Mouse (Mus musculus): ENCODE measurements around the gene Add1. TPM values are rescaled to one million over a fixed set of nuclear protein-coding genes. Genes with fewer than 3 reads are reported as not detected.
"Not testable (repeated sequence)": the region's sequence is repeated elsewhere in the genome, so short reads cannot be mapped to it uniquely, and the experiment has no call there.

The Add1 gene
- polyA plus RNA-seq, 1 experiment from 2014 or later, result 69.3 TPM

DNA sequence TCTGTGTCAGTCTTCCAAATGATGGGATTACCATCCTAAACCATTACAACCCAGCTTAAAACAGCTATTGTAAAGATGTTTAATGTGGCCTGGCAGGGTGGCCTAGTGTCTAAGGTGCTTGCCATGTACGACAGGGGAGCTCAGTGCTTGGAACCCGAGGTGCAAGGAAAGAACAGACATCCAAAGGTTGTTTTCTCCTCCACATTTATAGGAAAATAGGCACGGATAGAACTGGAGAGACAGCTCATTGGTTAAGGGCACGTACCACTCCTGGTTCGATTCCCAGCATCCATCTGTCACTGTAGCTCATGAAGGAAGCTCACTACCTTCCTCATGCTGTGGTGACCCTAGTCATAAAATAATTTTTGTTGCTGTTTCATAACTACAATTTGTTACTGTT, 14.4 kb downstream of the Add1 start:
- DNase-seq (ENCODE audit: low spot score) (no peak), ATAC-seq (ENCODE audit: low FRiP score, low TSS enrichment) (no peak)
- Histone ChIP-seq H3K4me3 (ENCODE audit: low read depth, low read length) (no peak overlapping the region), H3K36me3 (ENCODE audit: control insufficient read depth, insufficient read depth, low read length) (no peaks in the 10 kb centered on the region), H3K9me3 (ENCODE audit: control insufficient read depth, low read length) (no peaks in the 10 kb centered on the region), H3K27me3 (ENCODE audit: control insufficient read depth, insufficient read depth, low read length) (no peaks in the 10 kb centered on the region), H3K4me1 (replicated peaks; ENCODE audit: control insufficient read depth, insufficient read depth) (no peaks in the 10 kb centered on the region), H3K9ac (ENCODE audit: low read length) (no peak overlapping the region), H3K27ac (replicated peaks) (no peak overlapping the region), H3K4me2 (replicated peaks; ENCODE audit: low read depth) (no peak overlapping the region)
- TF ChIP-seq EP300 (optimal IDR thresholded peaks at IDR 0.05) (no peak), CTCF (IDR thresholded peaks at IDR 0.05; ENCODE audit: low read depth) (no peak)
- WGBS, result 88% methylated on average over 5 of the region's 5 CpGs

DNA sequence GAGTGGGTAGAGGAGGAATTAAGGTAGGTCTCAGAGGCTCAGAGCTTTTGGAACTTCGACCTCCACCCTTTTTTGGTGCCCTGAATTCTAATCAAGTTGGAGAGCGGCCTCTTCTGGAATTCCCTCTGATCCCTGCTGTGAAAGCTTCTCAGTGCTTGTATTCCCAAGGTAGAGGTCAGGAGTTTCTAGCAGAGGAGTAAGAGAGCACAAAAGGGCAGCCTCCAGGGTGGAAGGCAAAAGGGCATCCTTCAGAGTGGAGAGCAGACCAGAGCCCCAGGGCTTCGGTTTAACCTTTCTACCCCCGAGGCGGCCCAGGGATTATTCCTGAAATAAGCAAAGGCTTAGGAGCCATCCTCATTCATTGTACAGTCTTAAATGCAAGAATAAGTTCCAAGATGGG, 16.6 kb downstream of the Add1 start:
- Histone ChIP-seq H3K4me3 (ENCODE audit: low read depth, low read length) (no peak overlapping the region), H3K27me3 (ENCODE audit: control insufficient read depth, insufficient read depth, low read length) (no peaks in the 10 kb centered on the region), H3K4me1 (replicated peaks; ENCODE audit: control insufficient read depth, insufficient read depth) (no peaks in the 10 kb centered on the region), H3K36me3 (ENCODE audit: control insufficient read depth, insufficient read depth, low read length) (no peaks in the 10 kb centered on the region), H3K9me3 (ENCODE audit: control insufficient read depth, low read length) (no peaks in the 10 kb centered on the region), H3K27ac (replicated peaks) (no peak overlapping the region), H3K4me2 (replicated peaks; ENCODE audit: low read depth) (no peak overlapping the region), H3K9ac (ENCODE audit: low read length) (no peak overlapping the region)
- no peak for TF ChIP-seq EP300 (optimal IDR thresholded peaks at IDR 0.05)
- no peak for TF ChIP-seq CTCF (IDR thresholded peaks at IDR 0.05; ENCODE audit: low read depth)
- no peak for ATAC-seq (ENCODE audit: low FRiP score, low TSS enrichment)
- DNase-seq (ENCODE audit: low spot score), result no peak
- 45% methylated on average over 5 of the region's 5 CpGs for WGBS

DNA sequence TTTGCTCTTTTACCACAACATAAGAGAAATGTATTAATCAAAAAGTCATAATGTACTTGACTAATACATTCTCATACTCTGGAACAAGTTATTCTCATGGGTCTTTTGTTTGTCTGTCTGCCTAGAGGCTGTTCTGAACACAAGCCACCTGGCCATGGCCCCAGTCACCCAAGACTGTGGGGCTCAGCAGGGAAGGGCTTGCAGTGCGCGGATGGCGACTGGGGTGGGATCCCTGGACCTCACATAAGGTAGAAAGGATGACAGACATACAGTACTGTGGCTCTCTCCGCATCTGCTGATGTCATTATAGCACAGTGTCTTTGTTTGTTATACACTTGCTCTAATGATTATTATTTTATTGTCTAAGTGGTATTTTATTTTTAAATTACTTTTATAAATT, 17.2 kb downstream of the Add1 start:
- Histone ChIP-seq H3K4me1 (replicated peaks; ENCODE audit: control insufficient read depth, insufficient read depth) (no peaks in the 10 kb centered on the region), H3K27ac (replicated peaks) (no peak overlapping the region), H3K27me3 (ENCODE audit: control insufficient read depth, insufficient read depth, low read length) (no peaks in the 10 kb centered on the region), H3K9me3 (ENCODE audit: control insufficient read depth, low read length) (no peaks in the 10 kb centered on the region), H3K4me3 (ENCODE audit: low read depth, low read length) (no peak overlapping the region), H3K4me2 (replicated peaks; ENCODE audit: low read depth) (no peak overlapping the region), H3K9ac (ENCODE audit: low read length) (no peak overlapping the region), H3K36me3 (ENCODE audit: control insufficient read depth, insufficient read depth, low read length) (no peaks in the 10 kb centered on the region)
- TF ChIP-seq CTCF (IDR thresholded peaks at IDR 0.05; ENCODE audit: low read depth) (no peak), EP300 (optimal IDR thresholded peaks at IDR 0.05) (no peak)
- WGBS, result 58% methylated on average over 4 of the region's 4 CpGs
- DNase-seq (ENCODE audit: low spot score), result no peak
- ATAC-seq (ENCODE audit: low FRiP score, low TSS enrichment), result no peak

DNA sequence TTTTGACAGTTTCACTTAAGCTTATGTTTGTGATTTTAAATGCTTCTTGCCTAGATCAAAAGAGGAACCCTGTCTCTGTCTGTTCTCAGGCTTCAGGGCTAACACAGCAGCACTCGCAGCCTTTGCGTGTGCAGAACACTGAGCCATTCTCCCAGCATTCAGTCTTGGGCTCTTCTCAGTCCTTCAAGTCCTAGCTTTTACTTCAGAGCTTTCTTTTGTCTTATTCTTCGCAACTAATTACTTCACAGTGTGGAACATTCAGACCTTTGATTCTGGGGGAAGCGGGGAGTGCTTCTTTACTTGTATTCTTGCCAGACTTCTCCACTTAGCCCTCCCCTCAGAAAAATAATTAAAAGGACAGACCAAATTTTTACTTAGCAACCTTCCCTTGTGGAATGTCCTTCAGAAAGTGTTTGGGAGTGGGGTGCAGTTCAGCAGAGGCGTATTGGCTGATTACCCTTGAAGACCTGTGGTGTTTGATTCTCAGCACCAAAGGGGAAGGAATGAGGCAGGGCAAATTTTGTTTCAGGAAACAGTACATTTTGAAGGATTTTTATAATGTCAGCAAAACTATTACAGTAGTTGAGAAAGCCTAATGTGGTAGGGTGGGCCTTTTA, 18.0 kb downstream of the Add1 start:
- Histone ChIP-seq H3K4me3 (ENCODE audit: low read depth, low read length) (no peak overlapping the region), H3K27ac (replicated peaks) (no peak overlapping the region), H3K9ac (ENCODE audit: low read length) (no peak overlapping the region), H3K4me2 (replicated peaks; ENCODE audit: low read depth) (no peak overlapping the region), H3K4me1 (replicated peaks; ENCODE audit: control insufficient read depth, insufficient read depth) (no peaks in the 10 kb centered on the region), H3K9me3 (ENCODE audit: control insufficient read depth, low read length) (no peaks in the 10 kb centered on the region), H3K36me3 (ENCODE audit: control insufficient read depth, insufficient read depth, low read length) (no peaks in the 10 kb centered on the region), H3K27me3 (ENCODE audit: control insufficient read depth, insufficient read depth, low read length) (no peaks in the 10 kb centered on the region)
- TF ChIP-seq EP300 (optimal IDR thresholded peaks at IDR 0.05) (no peak), CTCF (IDR thresholded peaks at IDR 0.05; ENCODE audit: low read depth) (no peak)
- WGBS, result 68% methylated on average over 5 of the region's 5 CpGs
- DNase-seq (ENCODE audit: low spot score), result no peak
- no peak for ATAC-seq (ENCODE audit: low FRiP score, low TSS enrichment)

DNA sequence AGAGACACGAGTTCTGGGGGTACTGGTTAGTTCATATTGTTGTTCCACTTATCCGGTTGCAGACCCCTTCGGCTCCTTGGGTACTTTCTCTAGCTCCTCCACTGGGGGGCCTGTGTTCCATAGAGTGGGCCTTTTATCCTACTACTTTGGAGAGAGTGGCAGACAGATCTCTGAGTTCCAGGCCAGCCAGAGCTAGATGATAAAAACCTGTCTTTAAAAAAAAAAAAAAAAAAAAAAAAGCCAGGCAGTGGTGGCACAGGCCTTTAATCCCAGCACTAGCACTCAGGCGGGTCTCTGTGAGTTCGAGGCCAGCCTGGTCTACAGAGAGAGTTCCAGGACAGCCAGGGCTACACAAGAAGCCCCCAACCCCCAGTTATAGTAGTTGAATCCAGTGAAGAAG, 18.8 kb downstream of the Add1 start:
- not testable (repeated sequence) for ATAC-seq (ENCODE audit: low FRiP score, low TSS enrichment)

DNA sequence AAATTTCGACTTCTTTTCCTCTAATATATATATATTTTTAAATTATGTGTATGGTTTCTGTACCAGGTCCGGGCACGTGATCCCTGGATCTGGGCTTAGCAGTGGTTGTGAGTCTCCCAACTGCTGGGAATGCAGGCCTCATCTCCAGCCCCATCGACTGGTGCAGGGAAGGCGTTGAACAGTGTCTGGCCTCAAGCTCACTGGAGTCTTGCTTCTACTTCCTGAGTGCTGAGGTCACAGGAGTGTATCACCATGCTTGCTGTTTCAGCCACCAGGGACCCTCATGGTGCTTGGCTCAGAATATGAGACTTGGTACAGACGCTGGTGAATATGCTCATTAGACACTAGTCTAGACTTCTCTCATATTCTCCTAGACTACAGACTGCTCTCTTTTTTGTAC, 19.2 kb downstream of the Add1 start:
- no peaks in the 10 kb centered on the region for H3K9me3 ChIP-seq (ENCODE audit: control insufficient read depth, low read length)
- no peaks in the 10 kb centered on the region for H3K36me3 ChIP-seq (ENCODE audit: control insufficient read depth, insufficient read depth, low read length)
- no peak overlapping the region for H3K4me3 ChIP-seq (ENCODE audit: low read depth, low read length)
- TF ChIP-seq EP300 (optimal IDR thresholded peaks at IDR 0.05) (no peak), CTCF (IDR thresholded peaks at IDR 0.05; ENCODE audit: low read depth) (no peak)
- H3K9ac ChIP-seq (ENCODE audit: low read length), result no peak overlapping the region
- DNase-seq (ENCODE audit: low spot score) (no peak), ATAC-seq (ENCODE audit: low FRiP score, low TSS enrichment) (no peak)
- 96% methylated on average over 6 of the region's 6 CpGs for WGBS
- no peaks in the 10 kb centered on the region for H3K4me1 ChIP-seq (replicated peaks; ENCODE audit: control insufficient read depth, insufficient read depth)
- H3K27ac ChIP-seq (replicated peaks), result no peak overlapping the region
- no peaks in the 10 kb centered on the region for H3K27me3 ChIP-seq (ENCODE audit: control insufficient read depth, insufficient read depth, low read length)
- H3K4me2 ChIP-seq (replicated peaks; ENCODE audit: low read depth), result no peak overlapping the region

More for the DNA sequence above, 18.8 kb downstream of the Add1 start:
- not testable (repeated sequence) for H3K27me3 ChIP-seq (ENCODE audit: control insufficient read depth, insufficient read depth, low read length); H3K4me2 ChIP-seq (replicated peaks; ENCODE audit: low read depth); H3K4me3 ChIP-seq (ENCODE audit: low read depth, low read length); H3K9ac ChIP-seq (ENCODE audit: low read length); H3K4me1 ChIP-seq (replicated peaks; ENCODE audit: control insufficient read depth, insufficient read depth); H3K9me3 ChIP-seq (ENCODE audit: control insufficient read depth, low read length); H3K27ac ChIP-seq (replicated peaks); H3K36me3 ChIP-seq (ENCODE audit: control insufficient read depth, insufficient read depth, low read length); DNase-seq (ENCODE audit: low spot score)
- 94% methylated on average over 5 of the region's 5 CpGs for WGBS

All from stomach, postnatal 0 days (tissue).